Mouse (Mus musculus) heart, embryonic 14.5 days (tissue): ENCODE measurements around the gene Uck1. TPM values are rescaled to one million over a fixed set of nuclear protein-coding genes. Genes with fewer than 3 reads are reported as not detected.
"Not testable (repeated sequence)": the region's sequence is repeated elsewhere in the genome, so short reads cannot be mapped to it uniquely, and the experiment has no call there.

Experiments used
- ATAC-seq: fragments of 200-750 bp; cut with Nextera tagmentation; 2 replicates; pipeline ENCODE4 v1.8.0; 2017; ENCODE audit warnings: low read depth, moderate TSS enrichment; ENCODE audit not compliant: insufficient number of reproducible peaks, insufficient read depth, low FRiP score
- H3K27ac ChIP-seq, 2 experiments: fragments of 200-500 bp in 1 of 2; fragments of 300-500 bp in 1 of 2; sonication (generic) in 1 of 2; replicated peaks in 1 of 2; 2 replicates each; pipeline ENCODE4 v1.5.1; 2012 to 2014; ENCODE audit warnings: low read depth in 2 of 2, low read length in 2 of 2, control low read depth in 1 of 2, mild to moderate bottlenecking in 1 of 2, mixed read lengths in 1 of 2; ENCODE audit not compliant: control insufficient read depth in 1 of 2, insufficient read depth in 1 of 2
- H3K27me3 ChIP-seq: fragments of 300-500 bp; sonication (generic); 2 replicates; pipeline ENCODE4 v1.6.1; 2014; ENCODE audit warnings: mild to moderate bottlenecking, low read length, control low read depth; ENCODE audit not compliant: control insufficient read depth, insufficient read depth
- H3K36me3 ChIP-seq: fragments of 300-500 bp; sonication (generic); 2 replicates; pipeline ENCODE4 v1.6.1; 2014; ENCODE audit warnings: mild to moderate bottlenecking, control low read depth, low read length, mixed read lengths; ENCODE audit not compliant: control insufficient read depth, insufficient read depth
- H3K4me1 ChIP-seq, 2 experiments: fragments of 200-500 bp in 1 of 2; fragments of 300-500 bp in 1 of 2; sonication (generic) in 1 of 2; 2 replicates each; pipeline ENCODE4 v1.6.1; 2012 to 2014; ENCODE audit warnings: low read length in 2 of 2, control low read depth in 1 of 2, mixed read lengths in 1 of 2; ENCODE audit not compliant: control insufficient read depth in 2 of 2, insufficient read depth in 2 of 2
- H3K4me2 ChIP-seq: fragments of 300-500 bp; sonication (generic); 2 replicates; pipeline ENCODE4 v1.6.1; 2014; ENCODE audit warnings: mild to moderate bottlenecking, low read length
- H3K4me3 ChIP-seq, 2 experiments: fragments of 200-500 bp in 1 of 2; fragments of 300-500 bp in 1 of 2; sonication (generic) in 1 of 2; 2 replicates each; pipeline ENCODE4 v1.5.1; 2012 to 2014; ENCODE audit warnings: low read length in 2 of 2, mild to moderate bottlenecking in 2 of 2, control low read depth in 1 of 2, low read depth in 1 of 2, moderate library complexity in 1 of 2; ENCODE audit not compliant: control insufficient read depth in 1 of 2, insufficient read depth in 1 of 2
- H3K9ac ChIP-seq: fragments of 300-500 bp; sonication (generic); 2 replicates; pipeline ENCODE4 v1.6.1; 2014; ENCODE audit warnings: mild to moderate bottlenecking, low read length
- H3K9me3 ChIP-seq: fragments of 300-500 bp; sonication (generic); 2 replicates; pipeline ENCODE4 v1.6.1; 2016; ENCODE audit warnings: low read length, control low read depth; ENCODE audit not compliant: control insufficient read depth
- WGBS: fragments of 180-500 bp; shearing (Covaris S2); extraction: QIAGEN DNeasy Blood & Tissue Kit; methylation state at CpG from one replicate; pipeline ENCODE4 v1.1.7; 2014; 5-methylcytosine and 5-hydroxymethylcytosine counted together
- polyA plus RNA-seq: library from polyadenylated mRNA; unstranded; fragments of >200 nt; fragmentation: Nextera tagmentation; extraction: Ambion mirVana; gene quantifications from 2 replicates; pipeline ENCODE4 v1.2.1, GENCODE M21; 2014

Uck1 gene
- polyA plus RNA-seq, 1 experiment from 2014 or later, result 43.4 TPM

DNA sequence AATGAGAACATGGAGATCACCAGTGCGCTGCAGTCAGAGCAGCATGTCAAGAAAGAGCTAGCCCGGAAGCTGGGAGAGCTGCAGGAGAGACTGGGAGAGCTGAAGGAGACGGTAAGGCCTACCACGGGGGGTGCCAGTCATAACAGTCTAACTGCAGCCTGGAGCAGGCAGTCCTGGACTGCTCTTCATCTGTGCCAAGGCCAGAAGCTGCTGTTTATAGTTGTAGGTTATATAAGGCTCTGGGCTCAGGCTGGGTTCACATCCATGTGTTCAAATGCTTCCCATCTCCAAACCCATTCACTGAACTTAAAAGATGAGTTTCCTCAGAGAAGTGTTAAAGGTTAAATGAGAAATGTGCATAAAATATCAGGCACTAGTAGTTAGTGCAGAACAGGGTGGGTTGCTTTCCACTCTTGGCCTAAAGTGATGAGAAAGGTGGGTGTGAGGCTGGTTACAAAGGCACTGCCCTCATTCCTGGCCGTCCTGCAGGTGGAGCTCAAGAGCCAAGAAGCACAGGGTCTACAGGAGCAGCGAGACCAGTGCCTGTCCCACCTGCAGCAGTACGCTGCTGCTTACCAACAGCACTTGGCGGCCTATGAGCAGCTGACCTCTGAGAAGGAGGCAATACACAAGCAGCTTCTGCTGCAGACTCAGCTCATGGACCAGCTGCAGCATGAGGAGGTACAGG is 44.3 kb upstream of the Uck1 start:
- Histone ChIP-seq H3K36me3 (peaks cover 98% of the 10 kb centered on the region), H3K4me3 (no peak overlapping the region), H3K4me1 (no peaks in the 10 kb centered on the region), H3K4me2 (no peak overlapping the region), H3K27ac (no peak overlapping the region), H3K9ac (no peak overlapping the region), H3K27me3 (no peaks in the 10 kb centered on the region), H3K9me3 (no peaks in the 10 kb centered on the region)
- ATAC-seq, result no peak
- 59% methylated on average over 8 of the region's 8 CpGs for WGBS

DNA sequence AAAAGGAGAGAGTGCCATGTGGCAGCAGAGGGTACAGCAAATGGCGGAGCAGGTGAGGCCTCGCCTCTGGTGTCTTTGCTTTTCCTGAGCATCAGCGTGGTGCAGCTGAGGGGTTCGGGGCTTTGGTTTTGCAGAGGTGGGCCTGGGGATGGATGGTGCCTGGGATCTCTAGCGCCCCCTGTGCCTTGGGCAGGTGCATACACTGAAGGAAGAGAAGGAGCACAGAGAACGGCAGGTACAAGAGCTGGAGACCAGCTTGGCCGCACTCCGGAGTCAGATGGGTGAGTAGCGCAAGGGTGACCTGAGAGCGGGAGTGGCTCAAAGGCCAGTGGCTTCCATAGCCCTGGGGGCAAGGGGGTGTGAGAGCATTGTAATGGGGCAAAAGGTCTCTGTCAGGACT is 43.0 kb upstream of the Uck1 start:
- H3K9ac ChIP-seq, result no peak overlapping the region
- H3K4me2 ChIP-seq, result no peak overlapping the region
- no peaks in the 10 kb centered on the region for H3K27me3 ChIP-seq
- H3K9me3 ChIP-seq, result no peaks in the 10 kb centered on the region
- H3K4me1 ChIP-seq, result no peaks in the 10 kb centered on the region
- no peak overlapping the region for H3K27ac ChIP-seq
- H3K36me3 ChIP-seq, result peaks cover 99% of the 10 kb centered on the region
- WGBS, result 91% methylated on average over 10 of the region's 10 CpGs
- H3K4me3 ChIP-seq, result no peak overlapping the region
- no peak for ATAC-seq

DNA sequence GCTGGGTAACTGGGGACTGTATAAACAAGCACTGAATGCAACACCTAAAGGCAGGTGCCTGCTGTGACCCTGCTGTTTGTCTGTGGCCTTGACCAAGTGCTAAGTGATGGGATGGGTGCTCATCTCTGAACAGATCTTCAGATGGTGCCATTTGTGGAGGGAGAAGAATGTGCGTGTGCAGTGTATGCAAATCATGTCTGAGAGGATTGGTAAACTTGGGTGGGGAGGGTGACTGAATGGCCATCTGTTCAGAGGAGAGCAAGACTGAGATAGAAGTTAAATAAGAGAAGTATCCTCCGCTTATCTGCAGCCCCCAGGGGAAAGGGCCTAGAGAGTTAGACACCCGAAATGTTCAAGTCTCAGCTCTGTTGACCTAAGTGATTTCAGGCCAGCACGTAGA is 39.5 kb upstream of the Uck1 start:
- peaks cover 89% of the 10 kb centered on the region for H3K36me3 ChIP-seq
- no peaks in the 10 kb centered on the region for H3K9me3 ChIP-seq
- ATAC-seq, result no peak
- no peak overlapping the region for H3K27ac ChIP-seq
- H3K27me3 ChIP-seq, result no peaks in the 10 kb centered on the region
- no peak overlapping the region for H3K4me2 ChIP-seq
- H3K9ac ChIP-seq, result no peak overlapping the region
- WGBS, result 87% methylated on average over 4 of the region's 4 CpGs
- peaks cover 0 to 3% of the 10 kb centered on the region in 2 experiments; a peak in 2 of 4 replicates for H3K4me1 ChIP-seq
- no peak overlapping the region for H3K4me3 ChIP-seq

DNA sequence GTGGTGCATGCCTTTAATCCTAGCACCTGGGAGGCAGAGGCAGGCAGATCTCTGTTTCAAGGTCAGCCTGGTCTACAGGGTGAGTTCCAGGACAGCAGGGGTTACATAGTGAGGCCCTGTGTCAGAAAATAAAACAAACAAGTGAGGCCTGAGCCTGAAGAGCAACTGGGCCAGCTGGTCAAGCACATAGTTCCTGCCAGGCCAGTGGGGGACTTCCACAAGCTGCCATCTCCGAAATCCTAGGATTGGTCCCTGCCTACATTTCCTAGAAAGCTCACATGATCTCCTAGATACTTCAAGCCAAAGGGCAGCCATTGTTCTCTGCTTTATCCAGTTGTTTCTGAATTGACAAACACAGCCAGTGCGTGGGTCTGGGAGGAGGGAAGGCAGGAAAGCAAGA is 35.9 kb upstream of the Uck1 start:
- H3K36me3 ChIP-seq, result peaks cover 80% of the 10 kb centered on the region

DNA sequence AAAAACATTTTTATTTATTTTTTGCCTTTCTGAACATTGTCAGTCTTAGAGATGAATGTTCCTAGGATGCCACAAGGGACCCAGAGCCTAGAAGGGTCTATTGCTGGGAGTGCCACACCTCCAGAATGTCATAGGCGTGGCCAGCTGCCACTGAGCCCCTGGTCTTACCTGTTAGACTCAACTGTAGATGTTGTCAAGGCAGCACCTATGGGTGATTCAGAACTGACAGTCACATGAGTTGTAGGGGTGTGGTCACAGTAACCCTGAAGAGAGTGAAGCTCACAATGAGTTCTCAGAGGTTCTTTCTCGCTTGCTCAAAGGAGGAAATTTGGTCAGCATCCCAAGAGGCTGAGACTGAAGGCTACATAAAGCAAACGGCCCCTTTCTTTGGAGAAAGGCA is 35.3 kb upstream of the Uck1 start:
- H3K4me2 ChIP-seq, result no peak overlapping the region
- H3K9ac ChIP-seq, result no peak overlapping the region
- no peaks in the 10 kb centered on the region for H3K27me3 ChIP-seq
- ATAC-seq, result no peak
- H3K9me3 ChIP-seq, result no peaks in the 10 kb centered on the region
- peaks cover 75% of the 10 kb centered on the region for H3K36me3 ChIP-seq
- no peak overlapping the region for H3K4me3 ChIP-seq
- peaks cover 3 to 15% of the 10 kb centered on the region in 2 experiments; a peak in 3 of 4 replicates for H3K4me1 ChIP-seq
- no peak overlapping the region for H3K27ac ChIP-seq
- WGBS, result 88% methylated on average over 3 of the region's 3 CpGs

More for the DNA sequence above, 35.9 kb upstream of the Uck1 start:
- 82% methylated on average over 2 of the region's 2 CpGs for WGBS
- H3K4me3 ChIP-seq, ATAC-seq, H3K27me3 ChIP-seq, H3K9me3 ChIP-seq, H3K27ac ChIP-seq, H3K9ac ChIP-seq, H3K4me2 ChIP-seq: not testable (repeated sequence)
- H3K4me1 ChIP-seq, result peaks cover 3 to 15% of the 10 kb centered on the region in 2 experiments; a peak in 3 of 4 replicates

DNA sequence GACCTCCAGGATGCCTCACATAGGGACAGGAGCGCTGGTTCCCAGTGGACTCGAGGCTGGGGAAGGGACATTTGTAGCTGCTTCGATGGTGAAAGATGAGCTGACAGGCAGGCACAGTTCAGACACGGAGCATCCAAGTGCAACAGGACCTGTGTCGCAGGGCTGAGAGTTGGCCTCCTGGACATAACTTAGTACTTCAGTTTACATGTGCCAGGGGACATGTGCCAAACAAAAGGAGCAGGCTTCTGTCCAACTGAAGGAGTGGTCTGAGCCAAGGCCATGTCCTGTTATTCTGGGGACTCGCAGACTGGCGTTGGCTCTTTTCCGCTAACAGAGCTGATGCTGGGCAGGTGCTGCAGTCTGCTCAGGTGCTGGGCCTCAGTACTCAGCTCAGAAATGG is 34.4 kb upstream of the Uck1 start:
- H3K27me3 ChIP-seq, result no peaks in the 10 kb centered on the region
- no peak overlapping the region for H3K4me3 ChIP-seq
- 60% methylated on average over 8 of the region's 8 CpGs for WGBS
- peak overlapping the region in 1 of 2 experiments; percentile 28; a peak in 1 of 4 replicates for H3K27ac ChIP-seq
- no peaks in the 10 kb centered on the region for H3K9me3 ChIP-seq
- peaks cover 3 to 18% of the 10 kb centered on the region in 2 experiments; a peak in 3 of 4 replicates for H3K4me1 ChIP-seq
- no peak for ATAC-seq
- H3K36me3 ChIP-seq, result peaks cover 66% of the 10 kb centered on the region
- H3K9ac ChIP-seq, result peak overlapping the region; percentile 34; the same call in 1 of the 2 replicates
- H3K4me2 ChIP-seq, result no peak overlapping the region

DNA sequence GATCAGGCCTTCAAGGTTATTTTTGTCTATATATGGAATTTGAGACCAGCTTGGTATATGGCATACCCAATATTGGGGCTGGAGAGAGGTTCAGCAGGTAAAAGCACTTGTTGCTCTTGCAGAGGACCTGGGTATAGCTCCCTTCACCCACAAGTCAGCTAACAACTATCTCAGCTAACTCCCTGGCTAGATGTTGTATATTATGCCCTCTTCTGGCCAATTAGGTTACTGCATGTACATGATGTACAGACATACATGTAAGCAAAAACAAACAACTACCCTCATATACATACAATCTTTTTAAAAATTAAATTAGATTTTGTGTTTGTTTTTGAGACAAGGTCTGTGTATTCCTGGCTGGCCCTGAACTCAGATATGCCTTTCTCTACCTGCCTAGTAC is 29.6 kb upstream of the Uck1 start:
- Histone ChIP-seq H3K4me3 (no peak overlapping the region), H3K9me3 (no peaks in the 10 kb centered on the region), H3K27me3 (no peaks in the 10 kb centered on the region), H3K36me3 (peaks cover 42% of the 10 kb centered on the region), H3K4me1 (peaks cover 6 to 30% of the 10 kb centered on the region in 2 experiments), H3K4me2 (peak overlapping the region; percentile 85), H3K9ac (no peak overlapping the region; the same call in 1 of the 2 replicates), H3K27ac (no peak overlapping the region)
- no peak for ATAC-seq
